Mouse (Mus musculus): Measurements from ENCODE around the gene Ccr9. TPM values are rescaled to one million over a fixed set of nuclear protein-coding genes. Genes with fewer than 3 reads are reported as not detected.
"Not testable (repeated sequence)": the region's sequence is repeated elsewhere in the genome, so short reads cannot be mapped to it uniquely, and the experiment has no call there.

Ccr9 gene
- polyA plus RNA-seq, 1 experiment from 2014 or later = 0.08 TPM

GRCm38 (mm10) chr9:123722737-123723493, 44.7 kb downstream of the Ccr9 start:
- Histone ChIP-seq H3K9ac (no peak overlapping the region), H3K36me3 (no peaks in the 10 kb centered on the region), H3K4me2 (no peak overlapping the region), H3K27ac (no peak overlapping the region), H3K9me3 (replicated peaks) (no peaks in the 10 kb centered on the region), H3K4me1 (no peaks in the 10 kb centered on the region), H3K4me3 (replicated peaks) (no peak overlapping the region), H3K27me3 (peaks cover 2% of the 10 kb centered on the region; the same call in 1 of the 2 replicates)
- no peak for ATAC-seq (replicated peaks; ENCODE audit: low FRiP score)
- WGBS = 74% methylated on average over 2 of the region's 2 CpGs

- H3K4me3 ChIP-seq (replicated peaks) = no peak overlapping the region
- H3K4me2 ChIP-seq = no peak overlapping the region
- no peaks in the 10 kb centered on the region for H3K36me3 ChIP-seq
- no peaks in the 10 kb centered on the region for H3K9me3 ChIP-seq (replicated peaks)
- no peaks in the 10 kb centered on the region for H3K27me3 ChIP-seq
- H3K27ac ChIP-seq = no peak overlapping the region
- ATAC-seq (replicated peaks; ENCODE audit: low FRiP score) = no peak
- no peaks in the 10 kb centered on the region for H3K4me1 ChIP-seq
- no peak overlapping the region for H3K9ac ChIP-seq
- WGBS = 75% methylated on average over 3 of the region's 3 CpGs
These were observed 53.0 kb downstream of the Ccr9 start for GRCm38 (mm10) chr9:123731271-123731670.

GRCm38 (mm10) chr9:123734133-123734532, 55.9 kb downstream of the Ccr9 start:
- Histone ChIP-seq H3K4me2 (no peak overlapping the region), H3K36me3 (no peaks in the 10 kb centered on the region), H3K4me3 (replicated peaks) (no peak overlapping the region), H3K27ac (no peak overlapping the region), H3K27me3 (no peaks in the 10 kb centered on the region), H3K9ac (no peak overlapping the region), H3K4me1 (no peaks in the 10 kb centered on the region), H3K9me3 (replicated peaks) (no peaks in the 10 kb centered on the region)
- WGBS = 74% methylated on average over 3 of the region's 3 CpGs
- no peak for ATAC-seq (replicated peaks; ENCODE audit: low FRiP score)

- Histone ChIP-seq H3K36me3 (no peaks in the 10 kb centered on the region), H3K4me1 (no peaks in the 10 kb centered on the region), H3K4me3 (replicated peaks) (no peak overlapping the region), H3K27ac (no peak overlapping the region), H3K27me3 (no peaks in the 10 kb centered on the region), H3K9me3 (replicated peaks) (no peaks in the 10 kb centered on the region), H3K4me2 (no peak overlapping the region), H3K9ac (no peak overlapping the region)
- ATAC-seq (replicated peaks; ENCODE audit: low FRiP score) = no peak
- WGBS = 90% methylated on average over 4 of the region's 4 CpGs
These were observed 62.6 kb downstream of the Ccr9 start for GRCm38 (mm10) chr9:123740799-123741198.

- not testable (repeated sequence) for H3K27me3 ChIP-seq; H3K27ac ChIP-seq; H3K36me3 ChIP-seq; H3K4me1 ChIP-seq; ATAC-seq (replicated peaks; ENCODE audit: low FRiP score); H3K9me3 ChIP-seq (replicated peaks); H3K4me2 ChIP-seq; H3K9ac ChIP-seq; H3K4me3 ChIP-seq (replicated peaks)
- WGBS = 89% methylated on average over 8 of the region's 8 CpGs
These were observed 71.4 kb downstream of the Ccr9 start for GRCm38 (mm10) chr9:123749687-123750086.

- Histone ChIP-seq H3K36me3 (no peaks in the 10 kb centered on the region), H3K27ac (no peak overlapping the region), H3K4me1 (no peaks in the 10 kb centered on the region), H3K9ac (no peak overlapping the region), H3K9me3 (replicated peaks) (no peaks in the 10 kb centered on the region), H3K4me2 (no peak overlapping the region), H3K4me3 (replicated peaks) (no peak overlapping the region), H3K27me3 (no peaks in the 10 kb centered on the region)
- no peak for ATAC-seq (replicated peaks; ENCODE audit: low FRiP score)
- WGBS = 83% methylated on average over 4 of the region's 4 CpGs
These were observed 76.1 kb downstream of the Ccr9 start for GRCm38 (mm10) chr9:123754333-123754732.

GRCm38 (mm10) chr9:123756752-123757151, 78.5 kb downstream of the Ccr9 start:
- no peak for ATAC-seq (replicated peaks; ENCODE audit: low FRiP score)
- WGBS = 77% methylated on average over 3 of the region's 3 CpGs
- no peak overlapping the region for H3K9ac ChIP-seq
- no peaks in the 10 kb centered on the region for H3K4me1 ChIP-seq
- no peak overlapping the region for H3K27ac ChIP-seq
- H3K9me3 ChIP-seq (replicated peaks) = no peaks in the 10 kb centered on the region
- H3K27me3 ChIP-seq = no peaks in the 10 kb centered on the region
- H3K4me3 ChIP-seq (replicated peaks) = no peak overlapping the region
- no peaks in the 10 kb centered on the region for H3K36me3 ChIP-seq
- no peak overlapping the region for H3K4me2 ChIP-seq

GRCm38 (mm10) chr9:123757326-123757725, 79.1 kb downstream of the Ccr9 start:
- H3K27me3 ChIP-seq = no peaks in the 10 kb centered on the region
- H3K4me2 ChIP-seq = no peak overlapping the region
- H3K9me3 ChIP-seq (replicated peaks) = no peaks in the 10 kb centered on the region
- no peaks in the 10 kb centered on the region for H3K4me1 ChIP-seq
- WGBS = 62% methylated on average over 2 of the region's 2 CpGs
- H3K36me3 ChIP-seq = no peaks in the 10 kb centered on the region
- H3K27ac ChIP-seq = no peak overlapping the region
- no peak overlapping the region for H3K9ac ChIP-seq
- no peak overlapping the region for H3K4me3 ChIP-seq (replicated peaks)
- no peak for ATAC-seq (replicated peaks; ENCODE audit: low FRiP score)

GRCm38 (mm10) chr9:123758156-123758555, 79.9 kb downstream of the Ccr9 start:
- H3K9ac ChIP-seq = no peak overlapping the region
- no peaks in the 10 kb centered on the region for H3K27me3 ChIP-seq
- H3K4me3 ChIP-seq (replicated peaks) = no peak overlapping the region
- H3K4me1 ChIP-seq = no peaks in the 10 kb centered on the region
- no peaks in the 10 kb centered on the region for H3K36me3 ChIP-seq
- H3K9me3 ChIP-seq (replicated peaks) = no peaks in the 10 kb centered on the region
- H3K4me2 ChIP-seq = no peak overlapping the region
- no peak overlapping the region for H3K27ac ChIP-seq
- no peak for ATAC-seq (replicated peaks; ENCODE audit: low FRiP score)
- 74% methylated on average over 1 of the region's 1 CpGs for WGBS

- Histone ChIP-seq H3K9me3 (replicated peaks) (no peaks in the 10 kb centered on the region), H3K4me2 (no peak overlapping the region), H3K4me1 (no peaks in the 10 kb centered on the region), H3K27ac (no peak overlapping the region), H3K9ac (no peak overlapping the region), H3K27me3 (no peaks in the 10 kb centered on the region), H3K36me3 (no peaks in the 10 kb centered on the region), H3K4me3 (replicated peaks) (no peak overlapping the region)
- ATAC-seq (replicated peaks; ENCODE audit: low FRiP score) = no peak
- WGBS = 74% methylated on average over 4 of the region's 4 CpGs
These were observed 80.4 kb downstream of the Ccr9 start for GRCm38 (mm10) chr9:123758645-123759044.

- WGBS = 81% methylated on average over 3 of the region's 3 CpGs
These were observed 82.6 kb downstream of the Ccr9 start for GRCm38 (mm10) chr9:123760806-123761205.

GRCm38 (mm10) chr9:123762886-123763285, 84.6 kb downstream of the Ccr9 start:
- WGBS = 83% methylated on average over 4 of the region's 4 CpGs
- H3K9ac ChIP-seq = no peak overlapping the region
- H3K4me2 ChIP-seq = no peak overlapping the region
- H3K27me3 ChIP-seq = no peaks in the 10 kb centered on the region
- no peak overlapping the region for H3K4me3 ChIP-seq (replicated peaks)
- no peak for ATAC-seq (replicated peaks; ENCODE audit: low FRiP score)
- H3K4me1 ChIP-seq = no peaks in the 10 kb centered on the region
- no peak overlapping the region for H3K27ac ChIP-seq
- H3K36me3 ChIP-seq = no peaks in the 10 kb centered on the region
- H3K9me3 ChIP-seq (replicated peaks) = no peaks in the 10 kb centered on the region

More at GRCm38 (mm10) chr9:123760806-123761205, 82.6 kb downstream of the Ccr9 start:
- Histone ChIP-seq H3K36me3 (no peaks in the 10 kb centered on the region), H3K4me2 (no peak overlapping the region), H3K9me3 (replicated peaks) (no peaks in the 10 kb centered on the region), H3K27me3 (no peaks in the 10 kb centered on the region), H3K4me1 (no peaks in the 10 kb centered on the region), H3K9ac (no peak overlapping the region), H3K4me3 (replicated peaks) (no peak overlapping the region), H3K27ac (no peak overlapping the region)
- no peak for ATAC-seq (replicated peaks; ENCODE audit: low FRiP score)

- no peak overlapping the region for H3K4me2 ChIP-seq
- no peak for ATAC-seq (replicated peaks; ENCODE audit: low FRiP score)
- no peak overlapping the region for H3K27ac ChIP-seq
- H3K9me3 ChIP-seq (replicated peaks) = no peaks in the 10 kb centered on the region
- no peaks in the 10 kb centered on the region for H3K4me1 ChIP-seq
- WGBS = 77% methylated on average over 3 of the region's 3 CpGs
- H3K4me3 ChIP-seq (replicated peaks) = no peak overlapping the region
- no peaks in the 10 kb centered on the region for H3K36me3 ChIP-seq
- no peak overlapping the region for H3K9ac ChIP-seq
- no peaks in the 10 kb centered on the region for H3K27me3 ChIP-seq
These were observed 85.5 kb downstream of the Ccr9 start for GRCm38 (mm10) chr9:123763771-123764170.

All from kidney, embryonic 15.5 days (tissue).